Mouse (Mus musculus) right cerebral cortex, adult 18-20 months (tissue): ENCODE results near the gene Cstf3.

Source experiments
- DNase-seq: peaks from one replicate; pipeline ENCODE4 v3.0.0; 2022; ENCODE audit warnings: mixed read lengths

Cstf3 gene

DNA sequence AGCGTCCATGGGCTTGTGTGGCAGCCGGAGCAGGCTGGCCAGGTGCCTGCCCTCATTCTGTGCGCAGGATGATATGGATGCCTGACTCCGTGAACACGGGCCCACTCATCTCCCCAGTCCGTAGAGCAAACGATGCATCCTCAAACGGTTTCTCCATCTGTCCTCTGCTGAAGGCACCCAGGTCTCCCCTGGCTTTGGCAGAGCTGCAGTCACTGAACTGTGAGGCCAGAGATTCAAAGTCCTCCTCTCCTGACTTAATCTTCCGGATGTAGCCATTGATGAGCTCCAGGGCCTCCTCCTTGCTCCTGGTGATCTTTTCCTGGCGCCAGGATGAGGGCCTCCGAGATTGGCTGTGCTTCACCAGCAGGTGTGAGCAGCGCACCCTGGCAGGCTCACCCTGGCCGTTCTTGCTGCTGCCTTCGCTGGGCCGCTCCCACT lies 124.0 kb downstream of the Cstf3 start:
- DNase-seq = no peak
